Mouse (Mus musculus): ENCODE data around the gene Mertk.

DNA sequence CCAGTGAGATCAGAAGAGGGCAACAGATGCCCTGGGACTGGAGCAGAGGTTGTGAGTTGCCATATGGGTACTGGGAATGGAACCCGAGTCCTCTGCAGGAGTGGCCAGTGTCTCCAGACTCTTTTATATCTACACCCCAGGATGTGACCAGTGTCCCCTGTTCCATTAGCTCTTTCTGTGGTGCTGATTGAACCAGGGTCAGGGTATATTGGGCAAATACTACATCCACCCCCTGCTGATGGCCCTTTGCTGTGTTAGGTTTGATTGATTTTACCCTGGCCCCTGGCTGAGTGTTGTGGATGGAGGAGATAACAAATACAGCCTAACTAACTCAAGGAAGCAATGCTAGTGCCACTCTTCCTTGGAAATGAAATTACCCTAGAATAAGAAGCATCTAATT lies 117.6 kb downstream of the Mertk start:
- TF ChIP-seq CTCF (IDR thresholded peaks at IDR 0.05; ENCODE audit: control insufficient read depth, insufficient read depth, insufficient replicate concordance, low read depth, low read length) = no peak
- TF ChIP-seq POLR2A (IDR thresholded peaks at IDR 0.05; ENCODE audit: control insufficient read depth, low read depth, low read length) = no peak
